Mouse (Mus musculus): ENCODE results near the gene Nol9. TPM values are rescaled to one million over a fixed set of nuclear protein-coding genes. Genes with fewer than 3 reads are reported as not detected.

Nol9 gene
- polyA plus RNA-seq, 1 experiment from 2014 or later, result 16.8 TPM

DNA sequence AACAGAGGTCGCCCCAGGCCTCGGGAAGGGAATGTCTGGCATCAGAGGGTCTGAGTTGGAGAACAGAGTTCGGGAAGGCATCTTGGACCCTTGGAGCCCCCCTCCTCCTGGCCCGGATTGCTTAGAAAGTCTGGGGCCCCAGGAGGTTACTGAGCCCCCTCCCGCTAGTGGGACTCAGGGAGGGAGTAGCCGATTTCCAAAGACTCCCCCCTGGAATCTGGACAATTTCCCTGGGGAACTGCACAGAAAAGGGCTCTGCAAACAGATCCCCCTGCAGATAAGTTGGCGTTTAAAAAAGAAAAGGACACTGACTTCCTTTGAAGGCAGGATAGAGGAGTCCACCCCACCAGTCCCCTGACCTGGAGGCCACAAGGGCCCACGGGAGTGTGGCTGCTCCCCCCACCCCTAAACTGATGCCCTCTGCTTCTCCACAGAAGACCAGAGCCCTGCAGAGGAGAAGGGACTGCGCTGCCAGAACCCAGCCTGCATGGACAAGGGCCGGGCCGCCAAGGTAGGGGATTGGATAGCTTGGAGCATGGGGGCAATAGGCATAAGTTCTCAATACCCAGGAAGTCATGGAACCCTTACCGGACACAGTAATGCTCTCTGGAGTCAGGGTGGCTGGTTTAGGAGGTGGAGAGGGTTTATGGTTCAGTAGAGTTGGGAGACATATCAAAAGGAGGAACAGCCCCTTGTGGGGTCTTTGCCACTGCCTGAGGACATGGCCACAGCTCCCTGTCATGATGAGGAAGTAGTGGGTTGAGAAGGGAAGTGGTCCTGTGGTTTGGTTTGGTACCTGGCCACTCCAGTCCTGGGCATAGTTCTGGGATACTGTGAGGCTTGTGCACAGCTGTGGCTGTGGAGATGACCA lies 48.3 kb downstream of the Nol9 start:
- Histone ChIP-seq H3K4me1 (ENCODE audit: control insufficient read depth in 2 of 2, insufficient read depth in 2 of 2, low read length in 2 of 2) (peaks cover 16 to 17% of the 10 kb centered on the region in 2 experiments), H3K9me3 (ENCODE audit: control insufficient read depth, low read length) (no peaks in the 10 kb centered on the region), H3K27ac (replicated peaks in 1 of 2; ENCODE audit: control insufficient read depth in 1 of 2, insufficient read depth in 1 of 2, low read depth in 2 of 2, low read length in 2 of 2) (0 out of 4 replicates have a peak overlapping the region, but pooled peaks have one; percentile 38 to 53), H3K4me2 (ENCODE audit: low read length) (peak overlapping the region; percentile 81), H3K27me3 (ENCODE audit: control insufficient read depth, insufficient read depth, low read length) (no peaks in the 10 kb centered on the region), H3K36me3 (ENCODE audit: control insufficient read depth, insufficient read depth, low read length) (no peaks in the 10 kb centered on the region), H3K9ac (ENCODE audit: low read length) (peak overlapping the region; percentile 90), H3K4me3 (ENCODE audit: control insufficient read depth in 1 of 2, insufficient read depth in 1 of 2, low read depth in 1 of 2, low read length in 2 of 2) (peak overlapping the region; percentile 83 to 97)
- 6% methylated on average over 12 of the region's 12 CpGs for WGBS
- ATAC-seq (ENCODE audit: insufficient number of reproducible peaks, insufficient read depth, low FRiP score, low read depth), result no peak

DNA sequence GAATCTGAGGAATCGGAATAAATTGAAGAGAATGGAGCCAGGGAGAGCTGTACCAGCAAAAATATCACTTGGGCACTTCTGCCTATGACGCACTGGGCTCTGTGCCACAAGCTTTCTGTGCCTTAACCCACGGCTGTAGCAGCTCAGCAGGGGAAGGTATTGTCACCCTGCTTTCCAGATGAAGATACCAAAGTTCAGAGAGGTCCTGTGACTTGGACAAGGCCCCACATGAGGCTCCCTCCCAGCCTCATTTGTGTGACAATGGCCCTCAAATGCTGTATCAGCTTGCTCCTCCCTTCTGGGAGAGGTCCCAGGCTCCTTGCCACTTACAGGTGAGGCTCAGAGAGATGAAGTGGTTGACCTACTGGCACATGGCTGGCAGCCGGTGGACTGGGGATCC lies 49.0 kb downstream of the Nol9 start:
- WGBS, result 44% methylated on average over 4 of the region's 4 CpGs
- Histone ChIP-seq H3K4me2 (ENCODE audit: low read length) (peak overlapping the region; percentile 81), H3K4me3 (ENCODE audit: control insufficient read depth in 1 of 2, insufficient read depth in 1 of 2, low read depth in 1 of 2, low read length in 2 of 2) (no peak overlapping the region; a peak in 1 of 4 replicates), H3K27me3 (ENCODE audit: control insufficient read depth, insufficient read depth, low read length) (no peaks in the 10 kb centered on the region), H3K36me3 (ENCODE audit: control insufficient read depth, insufficient read depth, low read length) (no peaks in the 10 kb centered on the region), H3K9me3 (ENCODE audit: control insufficient read depth, low read length) (no peaks in the 10 kb centered on the region), H3K4me1 (ENCODE audit: control insufficient read depth in 2 of 2, insufficient read depth in 2 of 2, low read length in 2 of 2) (peaks cover 21 to 24% of the 10 kb centered on the region in 2 experiments), H3K27ac (replicated peaks in 1 of 2; ENCODE audit: control insufficient read depth in 1 of 2, insufficient read depth in 1 of 2, low read depth in 2 of 2, low read length in 2 of 2) (no peak overlapping the region), H3K9ac (ENCODE audit: low read length) (peak overlapping the region; percentile 90; the same call in 1 of the 2 replicates)
- ATAC-seq (ENCODE audit: insufficient number of reproducible peaks, insufficient read depth, low FRiP score, low read depth), result no peak

DNA sequence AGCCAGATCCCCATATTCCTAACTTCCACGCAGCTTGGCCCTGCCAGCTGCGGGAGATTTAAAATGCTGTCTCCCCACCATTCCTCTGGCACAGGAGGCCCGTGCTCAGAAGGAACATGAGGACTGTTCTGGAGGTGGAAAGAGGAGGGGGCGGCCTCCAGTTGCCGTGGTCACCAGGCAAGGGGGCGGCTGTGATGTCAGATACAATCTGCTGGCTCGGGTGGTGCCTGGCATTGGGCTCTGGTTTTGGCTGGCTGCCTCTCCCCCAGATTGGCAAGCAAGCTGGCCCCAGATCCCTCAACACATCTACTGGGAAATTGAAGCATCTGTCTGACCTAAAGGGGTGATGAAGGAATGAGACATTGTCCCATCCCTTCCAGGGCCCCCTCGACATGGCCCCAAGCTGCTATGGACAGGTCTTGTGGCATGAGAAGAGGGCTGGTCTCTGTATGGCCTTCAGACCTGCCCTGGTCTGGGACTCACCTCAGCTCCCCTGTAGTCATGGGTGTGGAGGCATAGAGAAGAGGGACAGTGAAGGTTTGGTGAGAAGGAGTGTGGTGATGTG lies 49.5 kb downstream of the Nol9 start:
- H3K9me3 ChIP-seq (ENCODE audit: control insufficient read depth, low read length), result no peaks in the 10 kb centered on the region
- H3K4me1 ChIP-seq (ENCODE audit: control insufficient read depth in 2 of 2, insufficient read depth in 2 of 2, low read length in 2 of 2), result peaks cover 21 to 25% of the 10 kb centered on the region in 2 experiments
- no peaks in the 10 kb centered on the region for H3K36me3 ChIP-seq (ENCODE audit: control insufficient read depth, insufficient read depth, low read length)
- peak overlapping the region; percentile 81; the same call in 1 of the 2 replicates for H3K4me2 ChIP-seq (ENCODE audit: low read length)
- H3K27ac ChIP-seq (replicated peaks in 1 of 2; ENCODE audit: control insufficient read depth in 1 of 2, insufficient read depth in 1 of 2, low read depth in 2 of 2, low read length in 2 of 2), result no peak overlapping the region
- 63% methylated on average over 8 of the region's 8 CpGs for WGBS
- no peaks in the 10 kb centered on the region for H3K27me3 ChIP-seq (ENCODE audit: control insufficient read depth, insufficient read depth, low read length)
- no peak for ATAC-seq (ENCODE audit: insufficient number of reproducible peaks, insufficient read depth, low FRiP score, low read depth)
- no peak overlapping the region for H3K4me3 ChIP-seq (ENCODE audit: control insufficient read depth in 1 of 2, insufficient read depth in 1 of 2, low read depth in 1 of 2, low read length in 2 of 2)
- peak overlapping the region; percentile 21; the same call in 1 of the 2 replicates for H3K9ac ChIP-seq (ENCODE audit: low read length)

DNA sequence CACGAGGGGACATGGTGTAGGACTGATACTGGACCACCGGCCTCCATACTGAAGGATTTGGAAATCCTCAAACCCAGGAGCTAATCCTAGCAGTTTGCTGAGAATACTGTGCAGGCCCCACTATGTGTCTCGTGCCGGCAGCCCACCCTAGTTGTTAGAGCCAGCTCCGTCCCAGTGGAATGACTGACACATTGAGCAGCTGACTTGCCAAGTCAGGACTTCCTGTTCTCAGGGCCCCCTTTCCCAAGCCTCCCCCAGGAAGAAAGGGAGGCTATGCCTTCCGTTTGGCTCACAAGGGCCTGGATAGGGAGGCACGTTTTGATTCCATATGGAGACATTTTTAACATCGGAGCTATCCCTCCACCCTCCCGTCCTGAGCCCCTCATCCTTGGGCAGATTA lies 51.1 kb downstream of the Nol9 start:
- H3K27ac ChIP-seq (replicated peaks in 1 of 2; ENCODE audit: control insufficient read depth in 1 of 2, insufficient read depth in 1 of 2, low read depth in 2 of 2, low read length in 2 of 2), result no peak overlapping the region
- H3K9me3 ChIP-seq (ENCODE audit: control insufficient read depth, low read length), result no peaks in the 10 kb centered on the region
- no peak overlapping the region for H3K4me2 ChIP-seq (ENCODE audit: low read length)
- no peak for ATAC-seq (ENCODE audit: insufficient number of reproducible peaks, insufficient read depth, low FRiP score, low read depth)
- peaks cover 21 to 28% of the 10 kb centered on the region in 2 experiments for H3K4me1 ChIP-seq (ENCODE audit: control insufficient read depth in 2 of 2, insufficient read depth in 2 of 2, low read length in 2 of 2)
- no peak overlapping the region for H3K4me3 ChIP-seq (ENCODE audit: control insufficient read depth in 1 of 2, insufficient read depth in 1 of 2, low read depth in 1 of 2, low read length in 2 of 2)
- no peaks in the 10 kb centered on the region for H3K36me3 ChIP-seq (ENCODE audit: control insufficient read depth, insufficient read depth, low read length)
- 0 out of 2 replicates have a peak overlapping the region, but pooled peaks have one; percentile 21 for H3K9ac ChIP-seq (ENCODE audit: low read length)
- 61% methylated on average over 9 of the region's 9 CpGs for WGBS
- H3K27me3 ChIP-seq (ENCODE audit: control insufficient read depth, insufficient read depth, low read length), result no peaks in the 10 kb centered on the region

DNA sequence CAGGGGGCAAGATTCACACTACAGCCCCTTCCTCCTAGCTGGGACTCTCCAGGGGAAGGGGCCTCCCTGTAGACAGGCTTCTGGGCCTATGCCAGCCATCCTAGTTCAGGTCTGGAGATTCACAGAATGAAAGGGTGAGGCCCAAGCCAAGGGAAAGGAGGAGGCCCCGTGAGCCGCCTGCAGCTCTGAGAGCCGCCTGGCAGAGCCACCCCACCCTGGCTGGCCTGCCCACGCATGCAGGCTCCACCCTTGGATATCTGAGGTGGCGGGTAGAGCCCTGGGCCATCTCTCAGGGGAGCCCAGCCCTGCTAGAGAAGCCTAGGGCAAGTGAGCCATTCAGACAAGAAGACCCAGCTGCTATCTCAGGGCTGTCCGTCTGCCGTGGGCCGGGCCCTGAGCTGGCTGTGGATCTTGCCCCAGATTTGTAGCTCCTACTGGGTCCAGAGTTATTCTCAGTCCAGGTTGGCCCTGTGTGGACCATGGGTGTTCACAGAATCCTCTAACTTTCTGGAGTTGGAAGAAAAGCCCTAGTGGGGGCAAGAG lies 53.7 kb downstream of the Nol9 start:
- H3K9me3 ChIP-seq (ENCODE audit: control insufficient read depth, low read length), result no peaks in the 10 kb centered on the region
- no peak for ATAC-seq (ENCODE audit: insufficient number of reproducible peaks, insufficient read depth, low FRiP score, low read depth)
- no peaks in the 10 kb centered on the region for H3K27me3 ChIP-seq (ENCODE audit: control insufficient read depth, insufficient read depth, low read length)
- 42% methylated on average over 8 of the region's 8 CpGs for WGBS
- H3K27ac ChIP-seq (replicated peaks in 1 of 2; ENCODE audit: control insufficient read depth in 1 of 2, insufficient read depth in 1 of 2, low read depth in 2 of 2, low read length in 2 of 2), result 0 out of 4 replicates have a peak overlapping the region, but pooled peaks of 1 of the 2 experiments have one; percentile 17
- H3K4me3 ChIP-seq (ENCODE audit: control insufficient read depth in 1 of 2, insufficient read depth in 1 of 2, low read depth in 1 of 2, low read length in 2 of 2), result no peak overlapping the region
- peak overlapping the region; percentile 35; the same call in 1 of the 2 replicates for H3K9ac ChIP-seq (ENCODE audit: low read length)
- peaks cover 14 to 22% of the 10 kb centered on the region in 2 experiments for H3K4me1 ChIP-seq (ENCODE audit: control insufficient read depth in 2 of 2, insufficient read depth in 2 of 2, low read length in 2 of 2)
- no peak overlapping the region for H3K4me2 ChIP-seq (ENCODE audit: low read length)
- no peaks in the 10 kb centered on the region for H3K36me3 ChIP-seq (ENCODE audit: control insufficient read depth, insufficient read depth, low read length)

DNA sequence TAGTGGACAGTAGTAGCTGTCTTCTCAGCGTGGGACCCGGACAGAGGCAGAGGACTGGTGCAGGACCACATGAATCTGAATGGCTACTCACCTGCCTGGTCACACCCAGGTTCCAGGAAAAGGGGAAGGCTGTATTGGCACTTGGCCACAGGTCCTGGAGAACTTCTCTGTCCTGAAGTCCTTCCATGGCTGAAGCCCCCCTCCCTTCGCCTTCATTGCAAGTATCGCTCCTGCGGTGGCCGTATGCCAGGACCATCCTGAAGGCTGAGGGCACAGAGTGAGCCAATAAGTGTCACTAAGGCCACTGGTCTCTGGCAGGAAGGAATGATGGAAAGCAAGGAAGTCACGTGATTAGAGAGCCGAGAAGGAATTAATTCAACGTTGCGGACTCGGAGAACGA lies 55.1 kb downstream of the Nol9 start:
- H3K27ac ChIP-seq (replicated peaks in 1 of 2; ENCODE audit: control insufficient read depth in 1 of 2, insufficient read depth in 1 of 2, low read depth in 2 of 2, low read length in 2 of 2), result no peak overlapping the region
- H3K9ac ChIP-seq (ENCODE audit: low read length), result no peak overlapping the region
- H3K4me2 ChIP-seq (ENCODE audit: low read length), result no peak overlapping the region
- 78% methylated on average over 12 of the region's 12 CpGs for WGBS
- no peaks in the 10 kb centered on the region for H3K9me3 ChIP-seq (ENCODE audit: control insufficient read depth, low read length)
- peaks cover 9 to 26% of the 10 kb centered on the region in 2 experiments for H3K4me1 ChIP-seq (ENCODE audit: control insufficient read depth in 2 of 2, insufficient read depth in 2 of 2, low read length in 2 of 2)
- H3K27me3 ChIP-seq (ENCODE audit: control insufficient read depth, insufficient read depth, low read length), result no peaks in the 10 kb centered on the region
- H3K4me3 ChIP-seq (ENCODE audit: control insufficient read depth in 1 of 2, insufficient read depth in 1 of 2, low read depth in 1 of 2, low read length in 2 of 2), result no peak overlapping the region
- no peaks in the 10 kb centered on the region for H3K36me3 ChIP-seq (ENCODE audit: control insufficient read depth, insufficient read depth, low read length)
- ATAC-seq (ENCODE audit: insufficient number of reproducible peaks, insufficient read depth, low FRiP score, low read depth), result no peak
